Mouse (Mus musculus): ENCODE results near the gene Ttll11. TPM values are rescaled to one million over a fixed set of nuclear protein-coding genes. Genes with fewer than 3 reads are reported as not detected.

The Ttll11 gene
- polyA plus RNA-seq, 1 experiment from 2014 or later: 1.3 TPM

DNA sequence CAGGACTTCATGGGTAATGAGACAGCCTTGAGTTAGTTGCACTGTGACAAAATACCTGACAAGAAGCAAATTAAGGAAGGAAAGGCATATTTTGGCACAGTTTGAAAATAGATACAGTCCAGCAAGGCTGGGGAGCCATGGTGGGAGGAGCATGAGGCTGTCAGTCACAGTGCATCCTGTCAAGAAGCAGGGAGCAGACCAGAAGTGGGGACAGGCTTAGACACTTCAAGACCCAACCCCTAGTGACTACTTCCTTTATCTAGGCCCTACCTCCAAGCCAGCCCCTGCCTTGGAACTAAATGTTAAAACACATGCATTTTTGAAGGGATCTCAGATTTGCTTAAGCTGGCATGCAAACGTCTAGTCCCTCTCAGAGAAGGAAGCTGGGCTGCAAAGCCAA, 20.7 kb upstream of the Ttll11 start:
- DNase-seq (ENCODE audit: low spot score) (no peak), ATAC-seq (ENCODE audit: low FRiP score) (no peak)
- no peaks in the 10 kb centered on the region for H3K4me1 ChIP-seq (replicated peaks; ENCODE audit: control insufficient read depth, insufficient read depth, low read length)
- H3K36me3 ChIP-seq (ENCODE audit: control insufficient read depth, insufficient read depth, low read length): no peaks in the 10 kb centered on the region
- no peak overlapping the region for H3K4me2 ChIP-seq (replicated peaks; ENCODE audit: low read depth, low read length)
- no peak overlapping the region for H3K27ac ChIP-seq (ENCODE audit: low read depth, low read length)
- 49% methylated on average over 1 of the region's 1 CpGs for WGBS
- H3K4me3 ChIP-seq (ENCODE audit: low read depth, low read length): no peak overlapping the region
- H3K9ac ChIP-seq (ENCODE audit: low read depth, low read length): no peak overlapping the region
- H3K9me3 ChIP-seq (ENCODE audit: control insufficient read depth, low read length): no peaks in the 10 kb centered on the region
- H3K27me3 ChIP-seq (ENCODE audit: control insufficient read depth, insufficient read depth, low read length): no peaks in the 10 kb centered on the region

- no peak overlapping the region for H3K27ac ChIP-seq (ENCODE audit: low read depth, low read length)
- no peak overlapping the region for H3K4me2 ChIP-seq (replicated peaks; ENCODE audit: low read depth, low read length)
- ATAC-seq (ENCODE audit: low FRiP score) (no peak), DNase-seq (ENCODE audit: low spot score) (no peak)
- H3K36me3 ChIP-seq (ENCODE audit: control insufficient read depth, insufficient read depth, low read length): no peaks in the 10 kb centered on the region
- no peaks in the 10 kb centered on the region for H3K4me1 ChIP-seq (replicated peaks; ENCODE audit: control insufficient read depth, insufficient read depth, low read length)
- H3K9me3 ChIP-seq (ENCODE audit: control insufficient read depth, low read length): no peaks in the 10 kb centered on the region
- no peak overlapping the region for H3K9ac ChIP-seq (ENCODE audit: low read depth, low read length)
- H3K4me3 ChIP-seq (ENCODE audit: low read depth, low read length): no peak overlapping the region
- H3K27me3 ChIP-seq (ENCODE audit: control insufficient read depth, insufficient read depth, low read length): no peaks in the 10 kb centered on the region
These were observed 19.5 kb upstream of the Ttll11 start for GRCm38 (mm10) chr2:35999212-35999611.

DNA sequence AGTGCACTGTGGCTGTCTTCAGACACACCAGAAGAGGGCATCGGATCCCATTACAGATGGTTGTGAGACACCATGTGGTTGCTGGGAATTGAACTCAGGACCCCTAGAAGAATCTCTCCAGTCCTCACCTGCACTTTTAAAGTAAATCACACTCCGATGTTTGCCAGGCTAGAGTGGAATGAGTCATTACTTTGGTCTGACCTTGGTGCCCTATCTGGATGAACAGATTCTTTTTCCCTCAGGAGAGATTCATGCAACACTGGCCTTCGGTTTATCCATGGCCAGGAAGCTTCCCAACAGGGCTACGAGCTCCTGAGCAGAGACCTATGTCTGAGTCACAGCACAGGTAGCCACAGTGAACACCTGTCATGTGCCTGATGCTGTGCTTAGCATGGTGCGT, 18.7 kb upstream of the Ttll11 start:
- ATAC-seq (ENCODE audit: low FRiP score) (no peak), DNase-seq (ENCODE audit: low spot score) (no peak)
- Histone ChIP-seq H3K4me1 (replicated peaks; ENCODE audit: control insufficient read depth, insufficient read depth, low read length) (no peaks in the 10 kb centered on the region), H3K27me3 (ENCODE audit: control insufficient read depth, insufficient read depth, low read length) (no peaks in the 10 kb centered on the region), H3K36me3 (ENCODE audit: control insufficient read depth, insufficient read depth, low read length) (no peaks in the 10 kb centered on the region), H3K27ac (ENCODE audit: low read depth, low read length) (no peak overlapping the region), H3K4me3 (ENCODE audit: low read depth, low read length) (no peak overlapping the region), H3K9ac (ENCODE audit: low read depth, low read length) (no peak overlapping the region), H3K4me2 (replicated peaks; ENCODE audit: low read depth, low read length) (no peak overlapping the region), H3K9me3 (ENCODE audit: control insufficient read depth, low read length) (no peaks in the 10 kb centered on the region)
- whole genome bisulfite sequencing: 87% methylated on average over 5 of the region's 5 CpGs

- 74% methylated on average over 2 of the region's 2 CpGs for WGBS
- ATAC-seq (ENCODE audit: low FRiP score) (no peak), DNase-seq (ENCODE audit: low spot score) (no peak)
- Histone ChIP-seq H3K36me3 (ENCODE audit: control insufficient read depth, insufficient read depth, low read length) (no peaks in the 10 kb centered on the region), H3K4me3 (ENCODE audit: low read depth, low read length) (no peak overlapping the region), H3K4me1 (replicated peaks; ENCODE audit: control insufficient read depth, insufficient read depth, low read length) (no peaks in the 10 kb centered on the region), H3K9ac (ENCODE audit: low read depth, low read length) (no peak overlapping the region), H3K27me3 (ENCODE audit: control insufficient read depth, insufficient read depth, low read length) (no peaks in the 10 kb centered on the region), H3K27ac (ENCODE audit: low read depth, low read length) (no peak overlapping the region), H3K4me2 (replicated peaks; ENCODE audit: low read depth, low read length) (no peak overlapping the region), H3K9me3 (ENCODE audit: control insufficient read depth, low read length) (no peaks in the 10 kb centered on the region)
These were observed 17.0 kb upstream of the Ttll11 start for GRCm38 (mm10) chr2:35996753-35997152.

GRCm38 (mm10) chr2:35994303-35994702, 14.6 kb upstream of the Ttll11 start:
- Histone ChIP-seq H3K36me3 (ENCODE audit: control insufficient read depth, insufficient read depth, low read length) (no peaks in the 10 kb centered on the region), H3K4me3 (ENCODE audit: low read depth, low read length) (no peak overlapping the region), H3K9me3 (ENCODE audit: control insufficient read depth, low read length) (no peaks in the 10 kb centered on the region), H3K4me2 (replicated peaks; ENCODE audit: low read depth, low read length) (no peak overlapping the region), H3K4me1 (replicated peaks; ENCODE audit: control insufficient read depth, insufficient read depth, low read length) (no peaks in the 10 kb centered on the region), H3K27ac (ENCODE audit: low read depth, low read length) (no peak overlapping the region), H3K27me3 (ENCODE audit: control insufficient read depth, insufficient read depth, low read length) (no peaks in the 10 kb centered on the region), H3K9ac (ENCODE audit: low read depth, low read length) (no peak overlapping the region)
- ATAC-seq (ENCODE audit: low FRiP score): no peak
- no peak for DNase-seq (ENCODE audit: low spot score)
- 84% methylated on average over 6 of the region's 6 CpGs for whole genome bisulfite sequencing

- Histone ChIP-seq H3K36me3 (ENCODE audit: control insufficient read depth, insufficient read depth, low read length) (no peaks in the 10 kb centered on the region), H3K4me3 (ENCODE audit: low read depth, low read length) (no peak overlapping the region), H3K4me1 (replicated peaks; ENCODE audit: control insufficient read depth, insufficient read depth, low read length) (no peaks in the 10 kb centered on the region), H3K9ac (ENCODE audit: low read depth, low read length) (no peak overlapping the region), H3K9me3 (ENCODE audit: control insufficient read depth, low read length) (no peaks in the 10 kb centered on the region), H3K4me2 (replicated peaks; ENCODE audit: low read depth, low read length) (no peak overlapping the region), H3K27me3 (ENCODE audit: control insufficient read depth, insufficient read depth, low read length) (no peaks in the 10 kb centered on the region), H3K27ac (ENCODE audit: low read depth, low read length) (no peak overlapping the region)
- no peak for ATAC-seq (ENCODE audit: low FRiP score)
- 85% methylated on average over 2 of the region's 2 CpGs for WGBS
- DNase-seq (ENCODE audit: low spot score): no peak
These were observed 13.8 kb upstream of the Ttll11 start for GRCm38 (mm10) chr2:35993481-35993880.

- WGBS: 88% methylated on average over 3 of the region's 3 CpGs
- no peak for ATAC-seq (ENCODE audit: low FRiP score)
- H3K4me1 ChIP-seq (replicated peaks; ENCODE audit: control insufficient read depth, insufficient read depth, low read length): no peaks in the 10 kb centered on the region
These were observed 12.5 kb upstream of the Ttll11 start for GRCm38 (mm10) chr2:35992259-35992658.

GRCm38 (mm10) chr2:35983869-35984268, 4.2 kb upstream of the Ttll11 start:
- Histone ChIP-seq H3K4me1 (replicated peaks; ENCODE audit: control insufficient read depth, insufficient read depth, low read length) (no peaks in the 10 kb centered on the region), H3K36me3 (ENCODE audit: control insufficient read depth, insufficient read depth, low read length) (no peaks in the 10 kb centered on the region), H3K9ac (ENCODE audit: low read depth, low read length) (no peak overlapping the region), H3K27ac (ENCODE audit: low read depth, low read length) (no peak overlapping the region), H3K4me2 (replicated peaks; ENCODE audit: low read depth, low read length) (no peak overlapping the region), H3K9me3 (ENCODE audit: control insufficient read depth, low read length) (no peaks in the 10 kb centered on the region), H3K27me3 (ENCODE audit: control insufficient read depth, insufficient read depth, low read length) (no peaks in the 10 kb centered on the region), H3K4me3 (ENCODE audit: low read depth, low read length) (no peak overlapping the region)
- no peak for ATAC-seq (ENCODE audit: low FRiP score)
- DNase-seq (ENCODE audit: low spot score): peak; percentile 85
- WGBS: 5% methylated on average over 7 of the region's 7 CpGs

More at GRCm38 (mm10) chr2:35992259-35992658, 12.5 kb upstream of the Ttll11 start:
- no peak overlapping the region for H3K27ac ChIP-seq (ENCODE audit: low read depth, low read length)
- no peak overlapping the region for H3K4me2 ChIP-seq (replicated peaks; ENCODE audit: low read depth, low read length)
- no peaks in the 10 kb centered on the region for H3K36me3 ChIP-seq (ENCODE audit: control insufficient read depth, insufficient read depth, low read length)
- no peak for DNase-seq (ENCODE audit: low spot score)
- no peaks in the 10 kb centered on the region for H3K9me3 ChIP-seq (ENCODE audit: control insufficient read depth, low read length)
- H3K9ac ChIP-seq (ENCODE audit: low read depth, low read length): no peak overlapping the region
- H3K27me3 ChIP-seq (ENCODE audit: control insufficient read depth, insufficient read depth, low read length): no peaks in the 10 kb centered on the region
- H3K4me3 ChIP-seq (ENCODE audit: low read depth, low read length): no peak overlapping the region

DNA sequence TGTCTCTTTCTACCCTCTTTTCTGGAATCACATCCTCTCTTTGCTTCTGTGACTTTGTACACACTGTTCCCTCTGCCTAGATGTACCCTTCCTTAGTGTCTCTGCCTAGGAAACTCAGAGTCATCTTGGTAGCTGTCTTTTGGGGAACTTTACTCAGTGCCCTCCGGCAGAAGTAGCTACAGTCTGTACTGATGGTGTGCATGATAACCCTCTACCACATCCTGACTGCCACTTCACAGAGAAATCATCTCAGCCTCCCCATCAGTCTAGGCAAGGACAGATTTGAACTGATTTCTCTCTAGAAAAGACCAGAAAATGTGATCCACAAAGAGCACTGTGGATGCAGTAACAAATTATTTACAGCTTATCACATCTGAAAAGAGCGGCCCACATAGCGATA, 2.2 kb upstream of the Ttll11 start:
- ATAC-seq (ENCODE audit: low FRiP score) (no peak), DNase-seq (ENCODE audit: low spot score) (no peak)
- H3K4me1 ChIP-seq (replicated peaks; ENCODE audit: control insufficient read depth, insufficient read depth, low read length): no peaks in the 10 kb centered on the region
- H3K4me2 ChIP-seq (replicated peaks; ENCODE audit: low read depth, low read length): no peak overlapping the region
- H3K4me3 ChIP-seq (ENCODE audit: low read depth, low read length): no peak overlapping the region
- no peaks in the 10 kb centered on the region for H3K36me3 ChIP-seq (ENCODE audit: control insufficient read depth, insufficient read depth, low read length)
- no peak overlapping the region for H3K27ac ChIP-seq (ENCODE audit: low read depth, low read length)
- H3K9ac ChIP-seq (ENCODE audit: low read depth, low read length): no peak overlapping the region
- H3K27me3 ChIP-seq (ENCODE audit: control insufficient read depth, insufficient read depth, low read length): no peaks in the 10 kb centered on the region
- WGBS: 87% methylated on average over 3 of the region's 3 CpGs
- H3K9me3 ChIP-seq (ENCODE audit: control insufficient read depth, low read length): no peaks in the 10 kb centered on the region
